Mouse (Mus musculus) heart, postnatal 4 days (tissue): ENCODE results near the gene Ccs. TPM values are rescaled to one million over a fixed set of nuclear protein-coding genes. Genes with fewer than 3 reads are reported as not detected.
"Not testable (repeated sequence)": the region's sequence is repeated elsewhere in the genome, so short reads cannot be mapped to it uniquely, and the experiment has no call there.

ENCODE experiments used
- DNase-seq: peaks from one replicate; pipeline ENCODE4 v3.0.0; 2021
- total RNA-seq, 2 experiments: library from RNA; stranded (reverse); gene quantifications; 2 replicates each; pipeline ENCODE4 v1.2.3; 2021

Gene Ccs
- total RNA-seq, 2 experiments from 2014 or later: 31.4 to 31.7 TPM

GRCm38 (mm10) chr19:4836096-4836495 is 3.0 kb downstream of the Ccs start:
- no peak for DNase-seq

- no peak for DNase-seq
Measured at GRCm38 (mm10) chr19:4833977-4834376, 5.2 kb downstream of the Ccs start.

DNA sequence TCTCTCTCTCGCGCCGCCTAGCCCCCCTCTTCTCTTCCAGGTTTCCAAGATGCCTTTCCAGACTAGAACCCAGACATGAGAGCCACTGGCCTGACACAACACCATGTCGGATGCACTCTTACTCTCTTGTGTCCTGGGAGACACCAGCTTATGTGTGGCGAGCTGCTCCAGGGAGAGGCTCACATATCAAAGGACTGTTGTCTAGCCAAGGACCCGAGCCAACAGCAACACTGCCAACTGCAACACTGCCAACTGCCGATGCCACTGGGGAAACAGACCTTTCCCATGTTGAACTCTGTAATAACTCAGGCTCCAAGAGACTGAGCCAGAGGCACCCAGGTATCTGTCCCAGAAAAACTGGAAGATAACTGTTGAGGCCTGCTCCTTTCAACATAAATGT is 10.0 kb downstream of the Ccs start:
- peak; percentile 78 for DNase-seq

DNA sequence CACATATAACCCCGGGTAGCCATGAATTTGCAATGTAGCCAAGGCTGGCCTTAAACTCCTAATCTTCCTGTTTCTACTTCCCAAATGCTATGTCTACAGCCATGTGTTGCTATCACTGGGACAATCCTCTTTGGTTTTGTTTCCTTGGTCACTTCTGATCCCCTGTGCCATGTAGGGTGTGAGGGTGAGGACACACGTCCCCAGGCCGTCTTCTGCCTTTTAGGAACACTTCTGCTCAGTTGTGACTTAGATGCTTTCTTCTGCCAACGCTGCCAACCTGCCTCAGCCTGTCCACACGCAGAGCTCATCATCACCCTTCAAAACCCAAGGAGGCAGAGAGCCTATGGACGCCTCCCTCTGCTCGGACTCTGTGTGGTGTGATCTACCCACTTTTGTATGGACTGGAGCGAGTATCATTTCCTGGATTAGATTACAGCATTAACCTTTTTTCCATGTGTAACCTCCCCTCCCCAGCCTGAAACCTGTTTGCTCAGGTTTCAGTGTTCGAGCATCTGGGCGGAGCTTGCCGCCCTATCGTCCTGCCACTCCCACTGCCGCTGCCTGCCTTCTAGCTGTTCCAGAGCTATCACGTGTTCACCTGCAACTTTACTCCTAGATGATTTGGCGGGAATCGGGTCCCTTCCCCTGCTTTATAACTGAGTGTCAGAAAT is 10.6 kb downstream of the Ccs start:
- DNase-seq: no peak

GRCm38 (mm10) chr19:4820678-4821303 is 18.3 kb downstream of the Ccs start:
- DNase-seq: peak; percentile 81

DNA sequence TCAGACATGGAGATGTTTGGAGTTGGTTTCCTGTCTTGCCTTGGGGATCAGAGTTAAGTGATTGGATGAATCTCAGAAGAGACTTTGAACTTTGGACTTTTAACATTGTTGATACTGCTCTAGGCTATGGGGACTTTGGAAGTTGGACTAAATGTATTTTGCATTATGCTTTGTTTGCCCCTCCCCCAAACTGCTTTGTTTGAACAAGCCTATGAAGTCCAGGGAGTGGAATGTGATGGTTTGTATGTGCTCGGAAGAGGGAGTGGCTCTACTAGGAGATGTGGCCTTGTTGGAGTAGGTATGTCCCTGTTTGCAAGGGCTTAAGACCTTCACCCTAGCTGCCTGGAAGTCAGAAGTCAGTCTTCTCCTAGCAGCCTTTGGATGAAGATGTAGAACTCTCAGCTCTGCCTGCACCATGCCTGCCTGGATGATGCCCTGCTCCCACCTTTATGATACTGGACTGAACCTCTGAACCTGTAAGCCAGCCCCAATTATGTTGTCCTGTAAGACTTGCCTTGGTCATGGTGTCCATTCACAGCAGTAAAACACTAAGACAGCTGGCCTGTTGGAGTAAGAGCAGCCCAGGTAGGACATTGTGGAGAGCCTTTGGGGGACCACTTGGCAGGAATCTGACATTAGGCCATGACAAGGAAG is 21.8 kb downstream of the Ccs start:
- DNase-seq: no peak

DNA sequence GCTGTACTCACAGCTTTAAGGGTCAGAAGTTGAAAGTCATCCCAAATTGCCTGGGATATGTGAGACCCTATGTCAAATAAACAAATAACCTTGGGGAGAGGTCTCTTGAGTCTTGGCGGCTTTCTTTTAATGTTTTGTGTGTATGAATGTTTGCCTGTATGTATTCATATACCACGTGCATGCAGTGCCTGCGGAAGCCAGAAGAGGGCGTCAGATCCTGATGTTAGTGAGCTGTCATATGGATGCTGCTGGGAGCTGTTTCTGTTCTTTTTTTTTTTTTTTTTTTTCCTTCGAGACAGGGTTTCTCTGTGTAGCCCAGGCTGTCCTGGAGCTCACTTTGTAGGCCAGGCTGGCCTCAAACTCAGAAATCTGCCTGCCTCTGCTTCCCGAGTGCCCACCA is 26.1 kb downstream of the Ccs start:
- DNase-seq: peak; percentile 42

DNA sequence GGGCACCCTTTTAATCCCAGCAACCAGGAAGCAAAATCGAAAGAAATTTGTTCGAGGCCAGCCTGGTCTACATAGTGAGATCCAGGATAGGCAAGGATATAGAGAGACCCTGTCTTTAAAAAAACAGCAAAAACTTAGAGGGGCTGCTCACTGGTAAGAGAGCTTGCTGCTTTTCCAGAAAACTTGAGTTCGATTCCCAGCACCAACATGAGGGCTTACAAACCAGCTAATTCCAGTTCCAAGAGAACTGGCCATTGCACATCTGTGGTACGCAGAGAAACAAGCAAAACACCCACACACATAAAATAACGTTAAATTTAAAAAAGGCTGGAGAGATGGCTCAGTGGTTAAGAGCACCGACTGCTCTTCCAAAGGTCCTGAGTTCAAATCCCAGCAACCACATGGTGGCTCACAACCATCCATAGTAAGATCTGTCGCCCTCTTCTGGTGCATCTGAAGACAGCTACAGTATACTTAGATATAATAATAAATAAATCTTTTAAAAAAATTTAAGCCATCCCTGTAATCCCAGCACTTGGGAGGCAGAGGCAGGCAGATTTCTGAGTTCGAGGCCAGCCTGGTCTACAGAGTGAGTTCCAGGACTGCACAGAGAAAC is 26.7 kb downstream of the Ccs start:
- DNase-seq: not testable (repeated sequence)

GRCm38 (mm10) chr19:4811909-4812242 is 27.3 kb downstream of the Ccs start:
- DNase-seq: no peak

GRCm38 (mm10) chr19:4811063-4811908 is 27.8 kb downstream of the Ccs start, which contains the start of the genes Gm21992 and Rbm14:
Gene Gm21992 (minus strand): TSS chr19:4811612.
Gene Rbm14 (minus strand): TSS chr19:4811634.
- peak; percentile 98 for DNase-seq

DNA sequence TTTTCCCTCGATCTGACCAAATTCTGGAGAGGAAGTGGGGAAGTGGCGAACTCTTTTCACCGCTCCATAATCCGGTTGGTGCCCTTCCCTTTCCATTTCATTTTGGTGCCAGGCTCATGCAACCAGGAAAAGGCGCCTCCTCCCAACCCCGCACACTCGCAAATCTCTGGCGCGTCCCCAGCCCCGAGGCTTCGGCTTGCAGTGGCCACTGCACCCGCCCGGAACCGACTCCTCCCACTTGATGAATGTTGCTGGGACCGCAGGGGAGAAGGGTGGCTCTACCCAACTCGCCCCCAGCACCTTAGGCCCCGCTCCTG is 28.4 kb downstream of the Ccs start:
- DNase-seq: no peak

GRCm38 (mm10) chr19:4810309-4810708 is 28.8 kb downstream of the Ccs start:
- DNase-seq: no peak

DNA sequence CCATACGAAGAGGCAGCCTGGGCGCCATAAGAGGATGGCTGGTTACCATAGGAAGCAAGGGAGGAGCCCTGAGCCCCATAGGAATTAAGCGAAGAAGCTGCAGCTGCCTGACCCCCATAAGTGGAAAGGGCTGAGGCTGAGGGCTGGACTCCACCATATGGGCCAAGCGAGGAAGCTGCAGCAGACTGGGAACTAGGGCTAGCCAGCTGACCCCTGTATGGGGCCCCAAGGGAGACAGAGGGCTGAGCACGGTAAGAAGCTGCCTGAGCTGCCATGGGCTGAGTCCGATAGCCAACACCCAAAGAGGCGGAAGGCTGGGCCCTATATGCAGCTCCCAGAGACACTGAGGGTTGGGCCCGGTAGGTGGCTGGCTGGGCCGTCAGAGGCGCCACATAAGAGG is 35.8 kb downstream of the Ccs start:
- no peak for DNase-seq

- no peak for DNase-seq
Measured at GRCm38 (mm10) chr19:4802691-4803091, 36.4 kb downstream of the Ccs start.

DNA sequence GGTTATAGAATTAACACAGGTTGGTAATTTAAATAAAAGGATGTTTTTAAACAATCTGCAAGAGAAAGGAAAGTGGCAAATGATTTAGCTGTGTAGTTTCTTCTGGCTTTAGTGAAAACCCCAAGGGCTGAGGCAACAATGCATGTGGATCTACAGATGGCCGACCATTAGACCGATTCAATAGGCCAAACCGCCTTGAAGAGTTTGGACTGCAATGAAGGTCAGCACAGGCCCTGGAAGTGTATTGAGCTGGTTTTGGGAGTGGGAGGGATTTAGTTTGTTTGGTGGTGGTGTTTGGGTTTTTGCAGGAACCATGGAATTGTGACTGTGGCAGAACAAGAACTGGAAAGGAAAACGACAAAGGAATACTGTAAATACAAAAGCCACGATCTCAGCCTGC is 40.0 kb downstream of the Ccs start:
- DNase-seq: no peak

GRCm38 (mm10) chr19:4797846-4798245 is 41.3 kb downstream of the Ccs start:
- no peak for DNase-seq

DNA sequence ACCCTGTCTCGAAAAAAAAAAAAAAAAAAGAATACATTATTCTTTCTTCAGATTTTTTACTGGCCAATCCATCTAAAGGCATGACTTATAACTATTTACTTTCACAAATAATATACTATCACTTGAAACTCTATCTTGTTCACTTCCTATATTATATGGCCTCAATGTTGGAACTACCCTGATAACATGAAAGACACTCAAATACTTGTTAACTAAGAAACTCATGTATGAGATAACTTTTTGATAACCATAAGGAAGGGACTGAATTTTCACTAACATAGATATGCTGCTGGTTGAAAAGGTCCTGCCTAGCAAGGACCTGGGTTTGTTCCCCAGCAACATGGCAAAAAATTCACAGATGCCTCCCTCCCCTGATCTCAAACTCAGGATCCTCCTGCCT is 43.2 kb downstream of the Ccs start:
- DNase-seq: no peak

DNA sequence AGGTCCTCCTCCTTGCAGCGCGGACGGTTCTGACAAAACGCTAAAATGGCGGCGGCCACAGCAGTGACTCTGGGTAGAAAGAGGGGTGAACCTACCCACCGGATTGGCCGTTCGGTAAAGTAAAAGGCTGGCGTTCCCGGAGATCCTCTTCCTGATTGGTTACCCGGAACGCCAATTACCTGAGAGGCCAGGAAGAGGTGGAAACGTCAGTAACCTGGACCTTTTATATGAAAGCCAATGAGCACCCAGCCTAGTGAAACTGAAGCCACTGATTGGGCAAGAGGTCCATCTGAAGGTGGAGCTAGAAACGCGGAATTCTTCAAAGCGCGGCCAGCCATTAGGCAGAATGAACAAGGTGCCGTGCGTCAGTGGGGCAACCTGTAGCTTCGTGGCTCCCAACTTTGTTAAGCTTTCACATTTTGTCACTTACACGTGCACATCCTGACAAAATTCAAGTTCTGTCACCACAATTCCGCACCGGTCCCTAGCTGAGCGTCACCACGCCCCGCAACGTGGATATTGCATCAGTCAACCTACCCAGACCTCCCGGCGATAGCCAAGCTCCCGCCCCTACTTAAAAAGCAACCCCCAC is 45.2 kb downstream of the Ccs start, which contains the start of gene Rbm4:
Rbm4 (minus strand) TSS at position 71 of the 592 bp plus-strand sequence.
- DNase-seq: peak; percentile 98

- DNase-seq: no peak
Measured at GRCm38 (mm10) chr19:4793281-4793830, 45.8 kb downstream of the Ccs start.

- DNase-seq: no peak
Measured at GRCm38 (mm10) chr19:4786313-4786712, 52.8 kb downstream of the Ccs start.

GRCm38 (mm10) chr19:4785206-4785605 is 53.9 kb downstream of the Ccs start:
- DNase-seq: no peak

- DNase-seq: no peak
Measured at GRCm38 (mm10) chr19:4782891-4783290, 56.2 kb downstream of the Ccs start.
